Mouse (Mus musculus) small intestine, adult 2 months (tissue): Measurements from ENCODE around the gene Cdr2. TPM values are rescaled to one million over a fixed set of nuclear protein-coding genes. Genes with fewer than 3 reads are reported as not detected.
A peak's percentile ranks its signal among the peaks of the same experiment; 100 is the strongest.

Experiments
- H3K27ac ChIP-seq: fragments of 200-500 bp; 2 replicates; pipeline ENCODE4 v1.5.1; 2012; ENCODE audit warnings: low read depth, low read length, control low read depth, inconsistent platforms; ENCODE audit not compliant: insufficient read depth
- H3K27me3 ChIP-seq: fragments of 200-500 bp; 2 replicates; pipeline ENCODE4 v1.6.1; 2012; ENCODE audit warnings: mild to moderate bottlenecking, moderate library complexity, low read length, inconsistent platforms; ENCODE audit not compliant: control insufficient read depth, insufficient read depth
- H3K36me3 ChIP-seq: fragments of 200-500 bp; 2 replicates; pipeline ENCODE4 v1.6.1; 2012; ENCODE audit warnings: mild to moderate bottlenecking, low read length, control low read depth, inconsistent platforms; ENCODE audit not compliant: control insufficient read depth, insufficient read depth
- H3K4me1 ChIP-seq: fragments of 200-500 bp; 2 replicates; pipeline ENCODE4 v1.6.1; 2012; ENCODE audit warnings: low read length, inconsistent platforms, mixed read lengths; ENCODE audit not compliant: control insufficient read depth, insufficient read depth, insufficient read length
- H3K4me3 ChIP-seq: fragments of 200-500 bp; 2 replicates; pipeline ENCODE4 v1.5.1; 2012; ENCODE audit warnings: low read depth, mild to moderate bottlenecking, control low read depth, inconsistent platforms, low read length, moderate library complexity
- CTCF ChIP-seq: fragments of 200-500 bp; IDR thresholded peaks from 2 replicates; pipeline ENCODE4 v1.5.1; 2012; ENCODE audit warnings: low read depth, mild to moderate bottlenecking, control low read depth, inconsistent platforms, low read length, moderate library complexity, mixed read lengths; ENCODE audit not compliant: insufficient replicate concordance, insufficient read length; ENCODE audit errors: extremely low read depth
- POLR2A ChIP-seq: fragments of 200-500 bp; IDR thresholded peaks from 2 replicates; pipeline ENCODE4 v1.6.1; 2012; ENCODE audit warnings: low read depth, mild to moderate bottlenecking, control low read depth, inconsistent platforms, low read length, moderate library complexity
- WGBS: fragments of 180-500 bp; shearing (Covaris S2); methylation state at CpG from one replicate; pipeline ENCODE4 v1.1.7; 2018; 5-methylcytosine and 5-hydroxymethylcytosine counted together
- polyA plus RNA-seq: library from polyadenylated mRNA; depleted of rRNA; stranded (reverse); fragments of >200 nt; gene quantifications from 2 replicates; pipeline ENCODE4 v1.2.3, GENCODE M21; 2012

Cdr2 gene
- polyA plus RNA-seq, 1 experiment, result 51.7 TPM

GRCm38 (mm10) chr7:121011794-121012689 lies 29.9 kb upstream of the Cdr2 start:
- Histone ChIP-seq H3K36me3 (no peaks in the 10 kb centered on the region), H3K4me1 (no peaks in the 10 kb centered on the region), H3K27ac (no peak overlapping the region), H3K4me3 (no peak overlapping the region), H3K27me3 (no peaks in the 10 kb centered on the region; the same call in 1 of the 2 replicates)
- TF ChIP-seq POLR2A (no peak), CTCF (no peak)
- WGBS, result 81% methylated on average over 10 of the region's 10 CpGs

- Histone ChIP-seq H3K27ac (peak overlapping the region; percentile 94), H3K36me3 (no peaks in the 10 kb centered on the region)
Observed at GRCm38 (mm10) chr7:121003793-121004418, 21.8 kb upstream of the Cdr2 start.

GRCm38 (mm10) chr7:121002407-121002928 lies 20.4 kb upstream of the Cdr2 start:
- Histone ChIP-seq H3K27ac (peak overlapping the region; percentile 94), H3K4me1 (peaks cover 24% of the 10 kb centered on the region), H3K4me3 (no peak overlapping the region), H3K27me3 (no peaks in the 10 kb centered on the region), H3K36me3 (no peaks in the 10 kb centered on the region)
- TF ChIP-seq CTCF (no peak), POLR2A (no peak)
- 37% methylated on average over 5 of the region's 5 CpGs for WGBS

More at GRCm38 (mm10) chr7:121003793-121004418, 21.8 kb upstream of the Cdr2 start:
- Histone ChIP-seq H3K4me3 (no peak overlapping the region), H3K4me1 (peaks cover 24% of the 10 kb centered on the region), H3K27me3 (no peaks in the 10 kb centered on the region)
- no peak for TF ChIP-seq CTCF
- TF ChIP-seq POLR2A, result no peak
- 30% methylated on average over 4 of the region's 4 CpGs for WGBS

- H3K4me3 ChIP-seq, result no peak overlapping the region
- H3K27ac ChIP-seq, result peak overlapping the region; percentile 86
- TF ChIP-seq CTCF, result no peak
- no peak for TF ChIP-seq POLR2A
- no peaks in the 10 kb centered on the region for H3K27me3 ChIP-seq
- peaks cover 24% of the 10 kb centered on the region for H3K4me1 ChIP-seq
- H3K36me3 ChIP-seq, result no peaks in the 10 kb centered on the region
- WGBS, result 80% methylated on average over 3 of the region's 3 CpGs
Observed at GRCm38 (mm10) chr7:121001879-121002278, 19.8 kb upstream of the Cdr2 start.

- Histone ChIP-seq H3K27me3 (no peaks in the 10 kb centered on the region), H3K36me3 (no peaks in the 10 kb centered on the region), H3K4me3 (no peak overlapping the region), H3K4me1 (peaks cover 26% of the 10 kb centered on the region), H3K27ac (peak overlapping the region; percentile 91)
- no peak for TF ChIP-seq POLR2A
- TF ChIP-seq CTCF, result no peak
- WGBS, result 20% methylated on average over 3 of the region's 3 CpGs
Observed at GRCm38 (mm10) chr7:121000065-121000822, 18.1 kb upstream of the Cdr2 start.

GRCm38 (mm10) chr7:120999021-120999530 lies 17.0 kb upstream of the Cdr2 start:
- peak overlapping the region; percentile 40; the same call in 1 of the 2 replicates for H3K27ac ChIP-seq
- TF ChIP-seq CTCF (no peak), POLR2A (no peak)
- peaks cover 26% of the 10 kb centered on the region for H3K4me1 ChIP-seq
- 72% methylated on average over 2 of the region's 2 CpGs for WGBS
- H3K27me3 ChIP-seq, result no peaks in the 10 kb centered on the region
- no peaks in the 10 kb centered on the region for H3K36me3 ChIP-seq
- no peak overlapping the region for H3K4me3 ChIP-seq
